Mouse (Mus musculus) embryonic facial prominence, embryonic 13.5 days (tissue): ENCODE data around the gene Foxn4. TPM values are rescaled to one million over a fixed set of nuclear protein-coding genes. Genes with fewer than 3 reads are reported as not detected.
A peak's percentile ranks its signal among the peaks of the same experiment; 100 is the strongest.

Experiments
- ATAC-seq: fragments of 200-750 bp; cut with Nextera tagmentation; 2 replicates; pipeline ENCODE4 v1.8.0; 2017; ENCODE audit warnings: low read depth; ENCODE audit not compliant: insufficient number of reproducible peaks, insufficient read depth, low FRiP score, low TSS enrichment
- H3K27ac ChIP-seq: fragments of 300-500 bp; sonication (generic); 2 replicates; pipeline ENCODE4 v1.5.1; 2015; ENCODE audit warnings: moderate library complexity, mild to moderate bottlenecking, inconsistent platforms
- H3K27me3 ChIP-seq: fragments of 300-500 bp; sonication (generic); 2 replicates; pipeline ENCODE4 v1.6.1; 2015; ENCODE audit warnings: mild to moderate bottlenecking, inconsistent platforms
- H3K36me3 ChIP-seq: fragments of 300-500 bp; sonication (generic); 2 replicates; pipeline ENCODE4 v1.6.1; 2015; ENCODE audit warnings: mild to moderate bottlenecking, inconsistent platforms
- H3K4me1 ChIP-seq: fragments of 300-500 bp; sonication (generic); 2 replicates; pipeline ENCODE4 v1.6.1; 2015; ENCODE audit warnings: inconsistent platforms
- H3K4me2 ChIP-seq: fragments of 300-500 bp; sonication (generic); 2 replicates; pipeline ENCODE4 v1.6.1; 2015; ENCODE audit warnings: moderate library complexity, mild to moderate bottlenecking, inconsistent platforms
- H3K4me3 ChIP-seq: fragments of 300-500 bp; sonication (generic); 2 replicates; pipeline ENCODE4 v1.5.1; 2015; ENCODE audit warnings: mild to moderate bottlenecking, inconsistent platforms
- H3K9ac ChIP-seq: fragments of 300-500 bp; sonication (generic); 2 replicates; pipeline ENCODE4 v1.6.1; 2015; ENCODE audit warnings: mild to moderate bottlenecking, inconsistent platforms
- H3K9me3 ChIP-seq: fragments of 300-500 bp; sonication (generic); 2 replicates; pipeline ENCODE4 v1.6.1; 2016; ENCODE audit warnings: inconsistent platforms
- WGBS: fragments of 180-500 bp; shearing (Covaris S2); methylation state at CpG from one replicate; pipeline ENCODE4 v1.1.7; 2015; ENCODE audit warnings: mixed read lengths; 5-methylcytosine and 5-hydroxymethylcytosine counted together
- polyA plus RNA-seq: library from polyadenylated mRNA; unstranded; fragments of >200 nt; fragmentation: Nextera tagmentation; extraction: Ambion mirVana; gene quantifications from 2 replicates; pipeline ENCODE4 v1.2.1, GENCODE M21; 2015

The Foxn4 gene
- polyA plus RNA-seq, 1 experiment from 2014 or later: 0.07 TPM

DNA sequence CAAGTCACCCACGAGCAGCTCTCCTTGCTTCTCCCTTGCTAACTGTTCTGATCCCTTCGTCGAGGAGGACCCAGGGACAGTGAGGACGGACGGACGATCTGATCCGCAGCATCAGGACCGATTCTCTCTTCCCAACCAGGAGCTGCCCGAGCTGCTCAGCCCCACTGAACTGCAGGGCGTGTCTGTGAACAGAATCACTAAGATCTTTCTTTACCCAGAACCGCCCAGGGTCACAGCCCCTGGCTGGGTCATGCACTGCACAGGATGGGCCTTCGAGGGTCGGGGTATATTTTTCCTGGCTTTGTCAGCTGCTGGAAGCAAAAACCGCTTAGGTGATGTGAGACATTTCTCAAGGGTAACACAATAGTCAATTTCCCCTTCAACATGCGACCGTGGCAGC lies 2.4 kb upstream of the Foxn4 start:
- H3K27me3 ChIP-seq: peaks cover 84% of the 10 kb centered on the region
- H3K36me3 ChIP-seq: no peaks in the 10 kb centered on the region
- no peak overlapping the region for H3K27ac ChIP-seq
- H3K4me2 ChIP-seq: no peak overlapping the region
- H3K9me3 ChIP-seq: no peaks in the 10 kb centered on the region
- H3K9ac ChIP-seq: no peak overlapping the region
- WGBS: 19% methylated on average over 16 of the region's 16 CpGs
- H3K4me1 ChIP-seq: peaks cover 22% of the 10 kb centered on the region
- H3K4me3 ChIP-seq: no peak overlapping the region
- no peak for ATAC-seq

DNA sequence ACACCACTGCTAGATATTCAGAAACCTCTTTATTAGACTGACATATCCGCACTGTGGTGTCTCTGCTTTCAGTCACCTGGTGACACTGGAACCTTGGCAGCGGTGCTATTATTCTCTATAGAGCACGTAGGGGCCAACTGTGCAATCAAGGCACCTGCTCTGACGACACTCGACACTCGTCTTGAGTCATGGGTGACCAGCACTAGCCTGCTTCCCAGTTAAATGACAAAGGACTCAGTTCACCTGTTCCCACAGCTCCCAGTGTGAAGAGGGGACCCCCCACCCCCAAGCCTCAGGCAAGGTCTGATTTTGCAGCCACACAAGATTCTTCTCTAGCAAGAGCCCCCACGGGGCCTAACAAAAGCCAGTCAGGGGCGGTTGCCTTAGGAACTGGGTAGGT lies 1.7 kb upstream of the Foxn4 start:
- ATAC-seq: no peak
- H3K4me2 ChIP-seq: no peak overlapping the region
- H3K9me3 ChIP-seq: no peaks in the 10 kb centered on the region
- WGBS: 12% methylated on average over 8 of the region's 8 CpGs
- H3K4me1 ChIP-seq: peaks cover 22% of the 10 kb centered on the region
- H3K4me3 ChIP-seq: no peak overlapping the region
- no peak overlapping the region for H3K9ac ChIP-seq
- no peaks in the 10 kb centered on the region for H3K36me3 ChIP-seq
- H3K27me3 ChIP-seq: peaks cover 91% of the 10 kb centered on the region
- H3K27ac ChIP-seq: no peak overlapping the region

DNA sequence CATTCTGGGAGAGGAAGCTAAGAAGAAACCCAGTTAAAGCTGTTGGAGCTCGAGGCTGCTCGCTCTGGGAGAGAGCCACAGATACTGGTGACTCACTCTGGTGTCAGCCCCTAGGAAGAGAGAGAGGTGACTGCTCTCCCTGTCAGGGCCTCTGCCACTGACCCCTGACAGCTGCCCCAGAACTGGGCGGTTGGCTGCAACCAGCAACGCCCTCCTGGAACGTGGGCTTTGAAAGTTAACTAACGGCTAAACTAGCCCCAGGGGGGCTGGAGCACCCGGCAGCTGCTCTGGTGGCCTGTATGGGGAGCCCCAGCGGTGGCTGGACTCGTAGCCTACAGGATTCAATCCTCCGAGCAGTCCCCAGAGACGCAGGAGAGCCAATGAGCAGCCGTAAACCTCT lies 3.6 kb downstream of the Foxn4 start:
- Histone ChIP-seq H3K4me1 (peaks cover 30% of the 10 kb centered on the region), H3K9ac (no peak overlapping the region), H3K4me3 (no peak overlapping the region), H3K9me3 (no peaks in the 10 kb centered on the region), H3K27me3 (peaks cover 66% of the 10 kb centered on the region), H3K27ac (no peak overlapping the region), H3K36me3 (no peaks in the 10 kb centered on the region), H3K4me2 (no peak overlapping the region)
- 20% methylated on average over 12 of the region's 12 CpGs for WGBS
- no peak for ATAC-seq

- Histone ChIP-seq H3K4me2 (no peak overlapping the region), H3K9ac (no peak overlapping the region), H3K4me3 (no peak overlapping the region), H3K27me3 (peaks cover 61% of the 10 kb centered on the region), H3K36me3 (no peaks in the 10 kb centered on the region), H3K4me1 (peaks cover 30% of the 10 kb centered on the region), H3K9me3 (no peaks in the 10 kb centered on the region), H3K27ac (no peak overlapping the region)
- WGBS: 62% methylated on average over 7 of the region's 7 CpGs
- ATAC-seq: no peak
Measured at GRCm38 (mm10) chr5:114269499-114269898, 4.1 kb downstream of the Foxn4 start.

DNA sequence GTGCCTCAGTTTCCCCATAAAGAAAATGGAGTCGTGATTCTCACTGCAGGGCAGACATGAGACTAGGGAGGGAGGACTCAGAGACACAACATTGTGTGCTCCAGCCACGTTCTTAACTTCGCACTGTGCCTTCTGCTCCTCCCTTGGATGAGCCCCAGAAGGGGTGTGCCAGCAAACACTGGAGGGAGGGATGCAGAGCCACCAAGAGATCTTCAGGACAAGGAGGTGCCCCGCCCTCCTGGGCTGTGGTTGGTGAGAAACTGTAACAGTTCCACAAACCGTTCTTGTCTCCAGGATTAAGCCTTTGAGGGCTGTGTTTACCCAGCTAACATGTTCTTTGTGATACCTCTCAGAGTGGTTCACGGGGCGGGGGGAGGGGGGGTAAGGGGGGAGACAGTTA lies 5.0 kb downstream of the Foxn4 start:
- no peak for ATAC-seq
- no peaks in the 10 kb centered on the region for H3K36me3 ChIP-seq
- 42% methylated on average over 7 of the region's 7 CpGs for WGBS
- peaks cover 21% of the 10 kb centered on the region for H3K4me1 ChIP-seq
- H3K9me3 ChIP-seq: no peaks in the 10 kb centered on the region
- H3K27me3 ChIP-seq: peaks cover 52% of the 10 kb centered on the region
- H3K4me2 ChIP-seq: no peak overlapping the region
- no peak overlapping the region for H3K9ac ChIP-seq
- H3K27ac ChIP-seq: no peak overlapping the region
- no peak overlapping the region for H3K4me3 ChIP-seq

DNA sequence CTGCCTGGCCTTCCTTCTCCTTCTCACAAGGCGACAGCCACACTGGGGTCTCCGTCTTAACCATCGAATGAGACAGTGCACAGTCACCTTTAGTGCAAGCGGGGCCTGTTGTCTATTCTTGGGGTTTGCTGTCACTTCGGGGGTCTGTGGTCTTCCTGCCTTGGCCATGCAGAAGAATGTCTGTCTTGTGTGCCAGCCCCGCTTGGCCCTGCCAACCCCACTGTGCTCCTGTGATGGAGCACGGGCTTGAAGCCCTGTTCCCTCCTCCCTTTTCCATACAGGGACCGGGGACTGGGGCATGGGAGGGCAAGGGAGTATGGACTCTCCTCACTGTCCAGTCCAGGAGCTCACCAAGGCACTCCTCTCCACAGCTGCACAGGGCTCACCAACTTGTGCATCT lies 8.8 kb downstream of the Foxn4 start:
- H3K4me1 ChIP-seq: peaks cover 7% of the 10 kb centered on the region
- 82% methylated on average over 8 of the region's 8 CpGs for WGBS
- no peaks in the 10 kb centered on the region for H3K36me3 ChIP-seq
- H3K27ac ChIP-seq: no peak overlapping the region
- no peak overlapping the region for H3K4me2 ChIP-seq
- H3K9me3 ChIP-seq: no peaks in the 10 kb centered on the region
- ATAC-seq: no peak
- no peak overlapping the region for H3K9ac ChIP-seq
- no peak overlapping the region for H3K4me3 ChIP-seq
- peaks cover 14% of the 10 kb centered on the region for H3K27me3 ChIP-seq

GRCm38 (mm10) chr5:114264030-114264459 lies 9.6 kb downstream of the Foxn4 start:
- H3K4me2 ChIP-seq: no peak overlapping the region
- no peak overlapping the region for H3K27ac ChIP-seq
- 82% methylated on average over 8 of the region's 8 CpGs for WGBS
- H3K4me1 ChIP-seq: peaks cover 7% of the 10 kb centered on the region
- H3K4me3 ChIP-seq: no peak overlapping the region
- H3K9ac ChIP-seq: no peak overlapping the region
- no peak for ATAC-seq
- no peaks in the 10 kb centered on the region for H3K9me3 ChIP-seq
- peaks cover 6% of the 10 kb centered on the region for H3K27me3 ChIP-seq
- no peaks in the 10 kb centered on the region for H3K36me3 ChIP-seq

DNA sequence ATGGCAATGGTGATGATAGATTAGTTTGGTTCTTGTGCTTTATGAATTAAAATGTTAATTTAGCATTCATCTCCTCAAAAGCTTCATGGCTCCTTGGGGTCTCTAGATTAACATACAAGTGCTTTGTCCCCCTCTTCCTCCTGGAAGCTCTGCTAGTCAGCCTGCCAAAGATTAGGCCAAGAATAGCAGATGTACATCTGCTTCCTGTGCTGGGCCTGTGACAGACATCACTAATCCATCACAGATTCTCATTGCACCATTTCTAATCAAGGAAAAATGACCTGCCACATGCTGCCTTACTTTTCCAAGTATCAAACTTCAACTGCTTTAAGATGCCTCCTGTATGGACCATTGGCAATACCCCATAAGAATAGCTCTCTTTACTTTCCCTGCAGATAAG lies 12.1 kb downstream of the Foxn4 start:
- Histone ChIP-seq H3K4me3 (no peak overlapping the region), H3K27ac (no peak overlapping the region), H3K4me1 (no peaks in the 10 kb centered on the region), H3K9me3 (no peaks in the 10 kb centered on the region), H3K4me2 (no peak overlapping the region), H3K27me3 (no peaks in the 10 kb centered on the region; the same call in 1 of the 2 replicates), H3K36me3 (no peaks in the 10 kb centered on the region), H3K9ac (no peak overlapping the region)
- ATAC-seq: no peak

GRCm38 (mm10) chr5:114259495-114259894 lies 14.1 kb downstream of the Foxn4 start:
- ATAC-seq: no peak
- Histone ChIP-seq H3K4me2 (no peak overlapping the region), H3K27me3 (no peaks in the 10 kb centered on the region), H3K4me1 (no peaks in the 10 kb centered on the region), H3K4me3 (no peak overlapping the region), H3K27ac (no peak overlapping the region), H3K9ac (no peak overlapping the region), H3K36me3 (no peaks in the 10 kb centered on the region), H3K9me3 (no peaks in the 10 kb centered on the region)
- 79% methylated on average over 10 of the region's 10 CpGs for WGBS

DNA sequence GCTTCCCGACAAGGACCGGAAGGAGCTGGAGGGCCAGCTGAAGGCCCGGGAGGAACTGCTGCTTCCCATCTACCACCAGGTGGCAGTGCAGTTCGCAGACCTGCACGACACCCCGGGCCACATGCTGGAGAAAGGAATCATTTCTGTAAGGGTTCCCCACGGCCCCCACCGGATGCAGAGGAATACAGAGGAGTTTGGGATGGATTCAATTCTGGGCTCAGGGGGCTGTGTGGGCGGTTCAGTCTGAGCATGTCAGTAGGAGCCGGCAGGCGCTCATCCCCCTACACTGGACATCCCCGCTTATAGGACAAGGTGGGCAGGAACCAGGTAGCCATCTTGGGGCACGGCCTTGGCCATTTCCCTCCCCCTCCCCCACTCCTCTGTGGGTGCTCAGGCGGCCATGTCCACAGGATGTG lies 25.4 kb downstream of the Foxn4 start:
- Histone ChIP-seq H3K4me1 (peaks cover 13% of the 10 kb centered on the region), H3K4me3 (peak overlapping the region; percentile 9; the same call in 1 of the 2 replicates), H3K9ac (peak overlapping the region; percentile 57), H3K9me3 (no peaks in the 10 kb centered on the region), H3K27ac (no peak overlapping the region), H3K4me2 (peak overlapping the region; percentile 53), H3K27me3 (no peaks in the 10 kb centered on the region), H3K36me3 (no peaks in the 10 kb centered on the region)
- WGBS: 11% methylated on average over 14 of the region's 14 CpGs
- no peak for ATAC-seq

DNA sequence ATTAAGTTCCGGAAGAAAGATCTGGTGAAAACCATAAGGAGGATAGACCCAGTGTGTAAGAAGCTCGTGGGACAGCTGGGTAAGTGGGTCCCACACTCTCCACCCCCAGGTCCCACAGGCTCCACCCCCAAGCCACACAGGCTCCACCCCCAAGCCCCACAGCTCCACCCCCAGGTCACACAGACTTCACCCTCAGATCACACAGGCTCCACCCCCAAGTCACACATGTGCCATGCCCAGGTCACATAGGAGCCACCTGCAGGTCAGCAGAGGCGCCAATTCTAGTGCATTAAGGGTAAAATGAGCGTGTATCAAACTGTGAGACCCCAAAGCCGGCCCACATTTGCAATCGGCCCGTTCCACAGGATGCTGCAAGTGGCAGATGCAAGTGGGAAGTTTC lies 27.1 kb downstream of the Foxn4 start:
- Histone ChIP-seq H3K4me2 (no peak overlapping the region), H3K27me3 (no peaks in the 10 kb centered on the region), H3K27ac (no peak overlapping the region), H3K9me3 (no peaks in the 10 kb centered on the region), H3K4me1 (peaks cover 13% of the 10 kb centered on the region), H3K36me3 (no peaks in the 10 kb centered on the region), H3K9ac (no peak overlapping the region), H3K4me3 (no peak overlapping the region)
- no peak for ATAC-seq
- WGBS: 77% methylated on average over 7 of the region's 7 CpGs

GRCm38 (mm10) chr5:114239737-114240136 lies 33.9 kb downstream of the Foxn4 start:
- Histone ChIP-seq H3K9ac (no peak overlapping the region), H3K27me3 (no peaks in the 10 kb centered on the region), H3K4me3 (no peak overlapping the region), H3K9me3 (no peaks in the 10 kb centered on the region), H3K4me1 (no peaks in the 10 kb centered on the region), H3K36me3 (no peaks in the 10 kb centered on the region), H3K27ac (no peak overlapping the region), H3K4me2 (no peak overlapping the region)
- WGBS: 42% methylated on average over 14 of the region's 14 CpGs
- no peak for ATAC-seq

GRCm38 (mm10) chr5:114238924-114239323 lies 34.7 kb downstream of the Foxn4 start:
- WGBS: 31% methylated on average over 7 of the region's 7 CpGs
- Histone ChIP-seq H3K36me3 (no peaks in the 10 kb centered on the region), H3K4me2 (no peak overlapping the region)

More at GRCm38 (mm10) chr5:114238924-114239323, 34.7 kb downstream of the Foxn4 start:
- Histone ChIP-seq H3K4me3 (no peak overlapping the region), H3K9me3 (no peaks in the 10 kb centered on the region), H3K27me3 (no peaks in the 10 kb centered on the region), H3K4me1 (no peaks in the 10 kb centered on the region), H3K27ac (no peak overlapping the region), H3K9ac (no peak overlapping the region)
- ATAC-seq: no peak
